Mouse (Mus musculus): ENCODE data around the gene Idnk. TPM values are rescaled to one million over a fixed set of nuclear protein-coding genes. Genes with fewer than 3 reads are reported as not detected.

The Idnk gene
- polyA plus RNA-seq, 1 experiment from 2014 or later: 60.0 TPM

DNA sequence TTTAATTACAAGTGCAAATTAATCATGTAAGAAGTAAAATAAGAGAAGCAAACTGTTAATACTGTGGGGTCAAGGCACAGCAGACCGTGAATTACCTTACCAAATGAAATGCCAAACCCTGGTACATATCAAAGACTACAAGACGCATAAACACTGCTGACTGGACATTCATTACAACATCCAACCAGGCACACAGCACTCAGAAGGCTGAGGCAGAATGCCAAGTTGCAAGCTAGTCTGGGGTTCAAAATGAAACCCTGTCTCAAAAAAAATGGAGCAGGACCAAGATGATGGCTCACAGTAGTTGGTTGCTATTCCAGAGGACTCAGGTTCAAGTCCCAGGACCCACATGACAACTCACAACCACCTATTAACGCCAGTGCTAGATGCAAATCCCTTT lies 26.7 kb downstream of the Idnk start:
- H3K27ac ChIP-seq (ENCODE audit: low read length): no peak overlapping the region
- H3K9me3 ChIP-seq (ENCODE audit: control insufficient read depth, low read length): no peaks in the 10 kb centered on the region
- H3K4me2 ChIP-seq (ENCODE audit: low read length): no peak overlapping the region
- no peak overlapping the region for H3K9ac ChIP-seq (replicated peaks; ENCODE audit: low read depth, low read length)
- H3K36me3 ChIP-seq (ENCODE audit: control insufficient read depth, insufficient read depth): 0 out of 2 replicates have a peak, but pooled peaks cover 3% of the 10 kb centered on the region
- no peak for ATAC-seq
- no peak overlapping the region for H3K4me3 ChIP-seq (replicated peaks; ENCODE audit: low read length)
- no peaks in the 10 kb centered on the region for H3K27me3 ChIP-seq (replicated peaks; ENCODE audit: control insufficient read depth, insufficient read depth, low read length)
- 85% methylated on average over 3 of the region's 3 CpGs for WGBS
- H3K4me1 ChIP-seq (replicated peaks; ENCODE audit: control insufficient read depth, insufficient read depth, low read length): 0 out of 2 replicates have a peak, but pooled peaks cover 3% of the 10 kb centered on the region

DNA sequence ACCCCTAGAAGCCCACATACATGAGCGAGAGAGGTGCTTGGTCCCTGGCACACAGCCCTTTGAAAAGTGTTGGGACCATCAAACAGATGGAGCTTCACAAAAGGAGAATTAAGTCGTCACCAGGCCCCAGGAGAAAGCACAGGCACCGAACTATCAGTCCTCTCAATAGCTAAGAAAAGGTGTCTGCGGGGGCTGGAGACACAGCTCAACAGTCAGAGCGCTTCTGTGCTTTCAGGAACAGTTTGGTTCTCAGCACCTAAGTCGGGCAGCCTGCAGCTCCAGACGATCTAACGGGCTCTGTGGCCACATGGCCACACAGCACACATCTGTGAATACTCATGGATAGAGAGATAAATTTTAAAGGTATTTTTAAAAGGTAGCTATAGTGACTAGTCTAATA lies 28.8 kb downstream of the Idnk start:
- ATAC-seq: no peak
- no peak overlapping the region for H3K9ac ChIP-seq (replicated peaks; ENCODE audit: low read depth, low read length)
- peaks cover 11% of the 10 kb centered on the region for H3K36me3 ChIP-seq (ENCODE audit: control insufficient read depth, insufficient read depth)
- 0 out of 2 replicates have a peak, but pooled peaks cover 3% of the 10 kb centered on the region for H3K4me1 ChIP-seq (replicated peaks; ENCODE audit: control insufficient read depth, insufficient read depth, low read length)
- H3K4me2 ChIP-seq (ENCODE audit: low read length): no peak overlapping the region
- H3K27me3 ChIP-seq (replicated peaks; ENCODE audit: control insufficient read depth, insufficient read depth, low read length): no peaks in the 10 kb centered on the region
- WGBS: 72% methylated on average over 8 of the region's 8 CpGs
- no peak overlapping the region for H3K4me3 ChIP-seq (replicated peaks; ENCODE audit: low read length)
- H3K27ac ChIP-seq (ENCODE audit: low read length): no peak overlapping the region
- H3K9me3 ChIP-seq (ENCODE audit: control insufficient read depth, low read length): no peaks in the 10 kb centered on the region

DNA sequence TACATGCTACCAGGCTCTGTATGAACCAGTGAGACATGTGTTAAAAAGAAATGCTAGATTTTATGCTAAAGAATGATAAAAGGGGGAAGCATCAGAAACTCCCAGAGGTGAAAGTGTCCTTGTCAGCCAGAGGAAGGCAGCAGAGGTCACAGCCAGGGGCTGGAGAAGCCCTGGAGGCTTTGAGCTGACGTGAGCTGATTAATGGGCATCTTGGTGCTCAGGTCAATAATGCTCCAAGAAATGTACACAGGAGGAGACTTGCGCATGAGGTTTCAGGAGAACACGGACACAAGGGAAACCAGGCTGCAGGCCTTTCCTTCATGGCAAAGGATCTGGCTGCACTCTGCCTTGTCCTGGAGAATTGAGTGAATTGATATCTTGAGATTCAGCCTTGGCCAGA lies 30.3 kb downstream of the Idnk start:
- H3K4me1 ChIP-seq (replicated peaks; ENCODE audit: control insufficient read depth, insufficient read depth, low read length): 0 out of 2 replicates have a peak, but pooled peaks cover 3% of the 10 kb centered on the region
- H3K9ac ChIP-seq (replicated peaks; ENCODE audit: low read depth, low read length): no peak overlapping the region
- H3K4me3 ChIP-seq (replicated peaks; ENCODE audit: low read length): no peak overlapping the region
- no peaks in the 10 kb centered on the region for H3K27me3 ChIP-seq (replicated peaks; ENCODE audit: control insufficient read depth, insufficient read depth, low read length)
- no peaks in the 10 kb centered on the region for H3K9me3 ChIP-seq (ENCODE audit: control insufficient read depth, low read length)
- H3K4me2 ChIP-seq (ENCODE audit: low read length): no peak overlapping the region
- peaks cover 17% of the 10 kb centered on the region for H3K36me3 ChIP-seq (ENCODE audit: control insufficient read depth, insufficient read depth)
- 96% methylated on average over 3 of the region's 3 CpGs for WGBS
- ATAC-seq: no peak
- no peak overlapping the region for H3K27ac ChIP-seq (ENCODE audit: low read length)

DNA sequence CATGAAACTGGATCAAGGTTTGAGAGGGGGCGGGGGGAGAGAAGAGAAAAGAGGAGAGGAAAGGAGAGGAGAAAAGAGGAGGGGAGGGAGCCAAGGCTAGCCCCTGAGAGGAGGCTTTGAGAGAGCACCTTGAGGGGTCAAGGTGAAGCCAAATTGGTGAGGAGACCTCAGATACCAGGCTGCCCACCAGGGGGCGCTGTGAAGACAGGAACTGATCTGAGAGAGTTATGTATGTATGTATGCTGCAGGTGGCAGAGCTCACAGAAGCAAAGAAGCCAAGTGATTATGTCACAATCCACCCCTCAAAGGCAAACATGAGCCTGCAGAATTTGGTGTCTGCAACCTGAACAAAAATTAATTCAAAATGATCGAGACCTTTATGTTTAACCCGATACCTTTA lies 31.0 kb downstream of the Idnk start:
- ATAC-seq: peak; percentile 45; the same call in 1 of the 2 replicates

DNA sequence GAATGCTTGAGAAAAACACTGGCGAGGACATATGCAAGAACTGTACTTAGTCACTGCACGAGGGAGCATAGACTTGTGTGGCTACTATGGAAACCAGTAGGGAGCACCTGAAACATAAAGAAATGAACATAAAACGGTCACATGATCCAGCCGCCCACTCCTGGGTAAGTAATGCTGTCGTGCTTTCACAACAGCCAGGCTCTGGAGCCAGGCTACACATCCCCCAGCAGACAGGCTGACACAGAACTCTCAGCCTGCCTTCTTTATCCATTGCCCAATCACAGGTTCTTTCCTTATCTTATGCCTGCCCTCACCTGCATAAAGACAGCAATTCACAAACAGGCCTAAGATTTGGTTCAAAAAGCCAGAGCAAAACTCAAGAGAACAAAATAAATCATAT lies 32.0 kb downstream of the Idnk start:
- 68% methylated on average over 5 of the region's 5 CpGs for WGBS
- H3K4me2 ChIP-seq (ENCODE audit: low read length): no peak overlapping the region
- no peaks in the 10 kb centered on the region for H3K27me3 ChIP-seq (replicated peaks; ENCODE audit: control insufficient read depth, insufficient read depth, low read length)
- no peaks in the 10 kb centered on the region for H3K9me3 ChIP-seq (ENCODE audit: control insufficient read depth, low read length)
- H3K36me3 ChIP-seq (ENCODE audit: control insufficient read depth, insufficient read depth): peaks cover 16% of the 10 kb centered on the region
- H3K4me3 ChIP-seq (replicated peaks; ENCODE audit: low read length): no peak overlapping the region
- H3K27ac ChIP-seq (ENCODE audit: low read length): no peak overlapping the region
- no peak for ATAC-seq
- 0 out of 2 replicates have a peak, but pooled peaks cover 3% of the 10 kb centered on the region for H3K4me1 ChIP-seq (replicated peaks; ENCODE audit: control insufficient read depth, insufficient read depth, low read length)
- no peak overlapping the region for H3K9ac ChIP-seq (replicated peaks; ENCODE audit: low read depth, low read length)

More for the DNA sequence above, 31.0 kb downstream of the Idnk start:
- Histone ChIP-seq H3K36me3 (ENCODE audit: control insufficient read depth, insufficient read depth) (peaks cover 16% of the 10 kb centered on the region), H3K4me3 (replicated peaks; ENCODE audit: low read length) (no peak overlapping the region), H3K27me3 (replicated peaks; ENCODE audit: control insufficient read depth, insufficient read depth, low read length) (no peaks in the 10 kb centered on the region), H3K9ac (replicated peaks; ENCODE audit: low read depth, low read length) (no peak overlapping the region), H3K27ac (ENCODE audit: low read length) (no peak overlapping the region), H3K9me3 (ENCODE audit: control insufficient read depth, low read length) (no peaks in the 10 kb centered on the region), H3K4me2 (ENCODE audit: low read length) (no peak overlapping the region), H3K4me1 (replicated peaks; ENCODE audit: control insufficient read depth, insufficient read depth, low read length) (0 out of 2 replicates have a peak, but pooled peaks cover 3% of the 10 kb centered on the region)
- 65% methylated on average over 4 of the region's 4 CpGs for WGBS

DNA sequence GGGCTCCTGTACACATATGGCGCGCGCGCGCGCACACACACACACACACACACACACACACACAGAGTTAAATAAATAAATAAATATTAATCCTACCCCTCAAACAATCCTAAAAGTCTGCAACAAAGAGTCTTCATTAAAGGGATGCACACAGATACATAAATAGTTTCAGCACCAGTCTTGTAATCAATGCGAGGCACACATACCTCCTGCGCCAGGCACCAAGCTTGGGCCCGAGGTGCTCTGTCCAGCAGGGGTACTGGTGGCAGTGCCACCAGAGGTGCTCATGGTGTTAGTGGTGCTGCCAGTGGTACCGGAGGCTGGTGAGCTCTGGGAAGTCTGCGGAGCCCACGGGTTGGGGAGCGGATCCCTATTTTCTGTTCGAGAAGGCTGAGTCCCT lies 34.1 kb downstream of the Idnk start:
- 97% methylated on average over 14 of the region's 14 CpGs for WGBS
- Histone ChIP-seq H3K4me2 (ENCODE audit: low read length) (no peak overlapping the region), H3K4me1 (replicated peaks; ENCODE audit: control insufficient read depth, insufficient read depth, low read length) (no peaks in the 10 kb centered on the region), H3K27me3 (replicated peaks; ENCODE audit: control insufficient read depth, insufficient read depth, low read length) (no peaks in the 10 kb centered on the region), H3K36me3 (ENCODE audit: control insufficient read depth, insufficient read depth) (peaks cover 20% of the 10 kb centered on the region), H3K4me3 (replicated peaks; ENCODE audit: low read length) (no peak overlapping the region), H3K9ac (replicated peaks; ENCODE audit: low read depth, low read length) (no peak overlapping the region), H3K27ac (ENCODE audit: low read length) (no peak overlapping the region), H3K9me3 (ENCODE audit: control insufficient read depth, low read length) (no peaks in the 10 kb centered on the region)
- no peak for ATAC-seq

DNA sequence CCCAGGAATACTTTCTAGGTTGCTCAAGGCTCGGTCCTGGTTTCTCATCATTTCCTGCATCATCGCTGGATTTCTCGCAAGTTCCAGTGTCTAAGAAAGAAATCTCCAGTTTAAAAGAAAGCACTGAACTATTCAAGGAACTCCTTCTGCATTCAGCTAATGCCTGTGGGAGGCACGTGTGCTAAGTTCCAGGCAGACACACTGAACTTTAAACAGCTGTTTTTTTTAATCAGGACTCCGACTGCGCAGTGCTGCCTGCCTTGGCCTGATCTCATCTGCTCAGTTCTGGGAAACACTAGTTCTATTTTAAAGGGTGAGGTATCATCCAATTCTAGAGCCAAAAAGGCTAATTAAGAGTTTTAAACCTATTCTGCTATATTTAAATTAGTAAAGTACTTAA lies 34.7 kb downstream of the Idnk start:
- no peak overlapping the region for H3K4me2 ChIP-seq (ENCODE audit: low read length)
- no peak for ATAC-seq
- H3K4me1 ChIP-seq (replicated peaks; ENCODE audit: control insufficient read depth, insufficient read depth, low read length): no peaks in the 10 kb centered on the region
- no peaks in the 10 kb centered on the region for H3K9me3 ChIP-seq (ENCODE audit: control insufficient read depth, low read length)
- H3K27ac ChIP-seq (ENCODE audit: low read length): no peak overlapping the region
- 87% methylated on average over 6 of the region's 6 CpGs for WGBS
- no peaks in the 10 kb centered on the region for H3K27me3 ChIP-seq (replicated peaks; ENCODE audit: control insufficient read depth, insufficient read depth, low read length)
- no peak overlapping the region for H3K9ac ChIP-seq (replicated peaks; ENCODE audit: low read depth, low read length)
- peaks cover 20% of the 10 kb centered on the region for H3K36me3 ChIP-seq (ENCODE audit: control insufficient read depth, insufficient read depth)
- H3K4me3 ChIP-seq (replicated peaks; ENCODE audit: low read length): no peak overlapping the region

DNA sequence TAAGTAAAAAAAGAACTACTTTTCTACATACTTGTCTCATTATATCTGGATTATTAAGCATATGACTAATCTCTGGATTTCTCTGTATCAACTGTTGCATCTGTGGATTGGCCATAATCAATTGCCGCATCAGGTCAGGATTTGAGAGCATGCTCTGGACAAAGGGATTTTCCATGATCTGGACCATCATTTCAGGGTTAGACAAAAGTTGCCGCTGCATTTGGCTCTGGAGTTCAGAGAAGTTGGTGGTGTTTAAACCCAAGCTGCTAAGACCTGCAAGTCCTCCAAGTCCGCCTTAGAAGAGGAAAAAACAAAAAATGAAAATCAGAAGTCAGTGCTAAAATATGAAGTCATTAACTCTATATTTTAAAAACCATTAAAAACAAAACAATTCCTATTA lies 35.8 kb downstream of the Idnk start:
- 96% methylated on average over 3 of the region's 3 CpGs for WGBS
- Histone ChIP-seq H3K4me1 (replicated peaks; ENCODE audit: control insufficient read depth, insufficient read depth, low read length) (no peaks in the 10 kb centered on the region), H3K36me3 (ENCODE audit: control insufficient read depth, insufficient read depth) (peaks cover 29% of the 10 kb centered on the region), H3K27ac (ENCODE audit: low read length) (no peak overlapping the region), H3K9me3 (ENCODE audit: control insufficient read depth, low read length) (no peaks in the 10 kb centered on the region), H3K27me3 (replicated peaks; ENCODE audit: control insufficient read depth, insufficient read depth, low read length) (no peaks in the 10 kb centered on the region), H3K4me2 (ENCODE audit: low read length) (no peak overlapping the region), H3K9ac (replicated peaks; ENCODE audit: low read depth, low read length) (no peak overlapping the region), H3K4me3 (replicated peaks; ENCODE audit: low read length) (no peak overlapping the region)
- no peak for ATAC-seq

DNA sequence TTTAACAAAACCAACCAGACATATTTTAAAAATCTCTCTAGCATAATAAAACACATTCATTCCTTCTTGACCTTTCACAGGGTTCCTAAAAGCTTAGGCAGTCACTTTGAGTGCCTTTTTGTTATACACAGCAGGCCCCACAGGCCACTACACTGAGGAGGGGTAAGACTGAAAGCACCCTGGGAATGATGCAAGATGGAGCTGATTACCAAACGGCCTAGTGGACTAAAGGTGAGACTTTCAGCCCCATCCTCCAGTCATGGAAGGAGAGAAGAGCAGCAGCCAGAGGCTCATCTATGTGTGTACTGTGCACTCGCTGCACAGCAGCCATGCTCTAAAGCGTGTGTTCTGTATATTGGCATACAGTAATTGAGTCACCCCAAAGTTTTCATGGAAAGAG lies 37.5 kb downstream of the Idnk start:
- Histone ChIP-seq H3K9me3 (ENCODE audit: control insufficient read depth, low read length) (no peaks in the 10 kb centered on the region), H3K36me3 (ENCODE audit: control insufficient read depth, insufficient read depth) (peaks cover 30% of the 10 kb centered on the region), H3K9ac (replicated peaks; ENCODE audit: low read depth, low read length) (no peak overlapping the region), H3K4me1 (replicated peaks; ENCODE audit: control insufficient read depth, insufficient read depth, low read length) (no peaks in the 10 kb centered on the region), H3K4me3 (replicated peaks; ENCODE audit: low read length) (no peak overlapping the region), H3K27ac (ENCODE audit: low read length) (no peak overlapping the region), H3K27me3 (replicated peaks; ENCODE audit: control insufficient read depth, insufficient read depth, low read length) (no peaks in the 10 kb centered on the region), H3K4me2 (ENCODE audit: low read length) (no peak overlapping the region)
- WGBS: 86% methylated on average over 3 of the region's 3 CpGs
- ATAC-seq: no peak

DNA sequence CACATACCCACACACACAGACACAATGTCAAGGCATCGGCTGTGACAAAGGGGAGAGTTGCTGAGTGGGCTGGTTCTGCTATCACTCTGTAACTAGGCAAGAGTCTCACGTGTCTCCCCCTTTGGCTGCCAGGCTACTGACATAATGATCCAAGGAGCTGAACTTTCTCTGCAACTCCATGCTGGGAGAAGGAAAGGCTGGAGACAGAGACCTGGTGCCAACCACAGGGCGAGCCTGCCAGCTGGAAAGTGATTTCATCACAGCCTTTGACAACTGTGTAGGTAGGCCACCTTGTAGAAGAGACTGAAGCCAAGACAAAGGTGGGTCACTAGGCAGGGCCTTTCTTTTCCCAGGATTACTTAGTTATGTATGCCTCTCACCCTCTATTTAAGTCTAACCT lies 39.8 kb downstream of the Idnk start:
- no peak for ATAC-seq
- H3K9ac ChIP-seq (replicated peaks; ENCODE audit: low read depth, low read length): no peak overlapping the region

More for the DNA sequence above, 39.8 kb downstream of the Idnk start:
- H3K27ac ChIP-seq (ENCODE audit: low read length): no peak overlapping the region
- H3K27me3 ChIP-seq (replicated peaks; ENCODE audit: control insufficient read depth, insufficient read depth, low read length): no peaks in the 10 kb centered on the region
- no peaks in the 10 kb centered on the region for H3K4me1 ChIP-seq (replicated peaks; ENCODE audit: control insufficient read depth, insufficient read depth, low read length)
- no peak overlapping the region for H3K4me3 ChIP-seq (replicated peaks; ENCODE audit: low read length)
- no peak overlapping the region for H3K4me2 ChIP-seq (ENCODE audit: low read length)
- WGBS: 76% methylated on average over 3 of the region's 3 CpGs
- H3K9me3 ChIP-seq (ENCODE audit: control insufficient read depth, low read length): no peaks in the 10 kb centered on the region
- peaks cover 15% of the 10 kb centered on the region for H3K36me3 ChIP-seq (ENCODE audit: control insufficient read depth, insufficient read depth)
